Mouse (Mus musculus): ENCODE measurements at regions not wholly inside any gene's neighbourhood (a gene's known extent, or its start where the extent isn't known, plus 50 kb on each side); places are given as distances from the start of the nearest gene placed in this dataset.

DNA sequence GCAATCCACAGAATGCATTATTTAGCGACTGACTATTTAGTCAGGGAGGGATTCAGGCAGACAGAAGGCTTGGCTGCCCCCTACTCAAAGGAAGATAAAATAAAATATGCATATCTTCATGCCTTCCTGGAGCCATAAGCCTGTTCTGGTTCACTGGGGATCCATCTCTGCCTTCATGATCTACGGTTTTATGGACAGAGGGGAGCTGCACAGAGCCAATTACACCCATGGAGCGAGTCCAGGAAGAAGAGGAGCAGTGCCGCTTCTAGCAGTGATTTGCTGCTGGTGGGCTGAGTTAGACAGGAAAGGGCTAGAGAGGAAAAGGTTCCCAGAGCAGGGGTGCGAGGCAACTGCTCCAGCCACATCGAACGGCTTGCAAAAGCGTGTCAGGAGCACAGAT is 248.2 kb upstream of the Camk1g start:
- ATAC-seq (ENCODE audit: low FRiP score, low read depth) = no peak
- H3K4me2 ChIP-seq (replicated peaks) = no peak overlapping the region
- 81% methylated on average over 8 of the region's 8 CpGs for WGBS
- H3K9ac ChIP-seq (replicated peaks) = no peak overlapping the region
- H3K36me3 ChIP-seq = no peaks in the 10 kb centered on the region
- H3K4me3 ChIP-seq = no peak overlapping the region
- H3K27ac ChIP-seq (replicated peaks) = no peak overlapping the region
- H3K9me3 ChIP-seq = no peaks in the 10 kb centered on the region
- no peaks in the 10 kb centered on the region for H3K27me3 ChIP-seq
- no peaks in the 10 kb centered on the region for H3K4me1 ChIP-seq

- Histone ChIP-seq H3K9ac (replicated peaks) (no peak overlapping the region), H3K27me3 (no peaks in the 10 kb centered on the region), H3K36me3 (no peaks in the 10 kb centered on the region), H3K4me2 (replicated peaks) (no peak overlapping the region), H3K4me1 (no peaks in the 10 kb centered on the region), H3K4me3 (no peak overlapping the region), H3K27ac (replicated peaks) (no peak overlapping the region), H3K9me3 (no peaks in the 10 kb centered on the region)
- no peak for ATAC-seq (ENCODE audit: low FRiP score, low read depth)
- WGBS = 77% methylated on average over 4 of the region's 4 CpGs
Measured at GRCm38 (mm10) chr1:193610471-193610870, 240.4 kb upstream of the Camk1g start.

GRCm38 (mm10) chr1:193599895-193600294 is 229.8 kb upstream of the Camk1g start:
- Histone ChIP-seq H3K4me3 (no peak overlapping the region), H3K4me2 (replicated peaks) (no peak overlapping the region), H3K36me3 (no peaks in the 10 kb centered on the region), H3K9me3 (no peaks in the 10 kb centered on the region), H3K4me1 (no peaks in the 10 kb centered on the region), H3K9ac (replicated peaks) (no peak overlapping the region), H3K27me3 (no peaks in the 10 kb centered on the region), H3K27ac (replicated peaks) (no peak overlapping the region)
- WGBS = 81% methylated on average over 4 of the region's 4 CpGs
- ATAC-seq (ENCODE audit: low FRiP score, low read depth) = no peak

DNA sequence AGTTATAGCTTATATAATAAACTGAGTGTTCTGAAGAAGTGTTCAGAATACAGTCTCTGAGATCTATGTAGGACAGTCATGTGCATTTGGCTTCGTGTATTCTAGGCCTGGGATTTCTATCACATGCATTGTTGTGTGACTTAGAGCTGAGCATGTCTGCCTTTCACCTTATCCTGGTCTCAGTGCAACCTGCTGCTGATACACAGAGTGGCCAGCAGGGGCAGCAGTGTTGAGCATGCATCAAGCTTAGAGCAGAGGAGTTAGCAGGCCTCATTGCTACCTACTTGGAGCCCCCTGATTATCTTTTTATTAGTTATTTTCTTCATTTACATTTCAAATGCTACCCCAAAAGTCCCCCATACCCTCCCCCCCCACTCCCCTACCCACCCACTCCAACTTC is 229.1 kb upstream of the Camk1g start:
- no peak for ATAC-seq (ENCODE audit: low FRiP score, low read depth)
- Histone ChIP-seq H3K4me3 (no peak overlapping the region), H3K36me3 (no peaks in the 10 kb centered on the region), H3K27ac (replicated peaks) (no peak overlapping the region), H3K9ac (replicated peaks) (no peak overlapping the region), H3K27me3 (no peaks in the 10 kb centered on the region), H3K4me1 (no peaks in the 10 kb centered on the region), H3K4me2 (replicated peaks) (no peak overlapping the region), H3K9me3 (no peaks in the 10 kb centered on the region)
- WGBS = 40% methylated on average over 1 of the region's 1 CpGs

DNA sequence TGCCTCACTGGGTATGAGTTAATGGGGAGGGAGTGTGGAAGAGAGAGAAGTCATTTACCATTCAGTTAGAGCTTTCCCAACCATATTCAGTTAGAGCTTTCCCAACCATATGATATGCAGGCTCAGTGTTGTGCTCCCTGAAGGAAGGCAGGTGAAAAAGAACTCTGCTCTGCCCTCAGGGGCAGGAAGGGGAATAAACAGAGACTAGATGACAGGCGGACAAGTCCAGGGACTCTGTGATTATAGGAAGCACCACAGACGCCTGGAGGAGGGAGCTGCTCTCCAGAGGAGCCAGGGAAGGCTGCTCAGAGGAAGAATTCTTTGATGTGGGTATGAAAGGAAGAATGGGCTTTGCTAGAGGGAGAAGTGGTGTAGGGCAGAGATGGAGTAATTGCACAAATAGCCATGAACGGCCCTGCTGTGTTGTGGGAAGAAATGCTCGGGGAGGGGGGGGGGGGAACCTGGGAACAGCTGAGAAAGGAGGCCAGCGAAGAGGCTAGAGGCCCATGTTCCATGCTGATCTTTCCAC is 220.3 kb upstream of the Camk1g start:
- 12% methylated on average over 5 of the region's 5 CpGs for WGBS
- ATAC-seq (ENCODE audit: low FRiP score, low read depth) = 0 out of 2 replicates have a peak, but pooled peaks have one; percentile 44
- Histone ChIP-seq H3K36me3 (no peaks in the 10 kb centered on the region), H3K4me2 (replicated peaks) (no peak overlapping the region), H3K9me3 (no peaks in the 10 kb centered on the region), H3K9ac (replicated peaks) (no peak overlapping the region), H3K27ac (replicated peaks) (peak overlapping the region; percentile 65), H3K27me3 (no peaks in the 10 kb centered on the region), H3K4me3 (no peak overlapping the region), H3K4me1 (peaks cover 39% of the 10 kb centered on the region)

DNA sequence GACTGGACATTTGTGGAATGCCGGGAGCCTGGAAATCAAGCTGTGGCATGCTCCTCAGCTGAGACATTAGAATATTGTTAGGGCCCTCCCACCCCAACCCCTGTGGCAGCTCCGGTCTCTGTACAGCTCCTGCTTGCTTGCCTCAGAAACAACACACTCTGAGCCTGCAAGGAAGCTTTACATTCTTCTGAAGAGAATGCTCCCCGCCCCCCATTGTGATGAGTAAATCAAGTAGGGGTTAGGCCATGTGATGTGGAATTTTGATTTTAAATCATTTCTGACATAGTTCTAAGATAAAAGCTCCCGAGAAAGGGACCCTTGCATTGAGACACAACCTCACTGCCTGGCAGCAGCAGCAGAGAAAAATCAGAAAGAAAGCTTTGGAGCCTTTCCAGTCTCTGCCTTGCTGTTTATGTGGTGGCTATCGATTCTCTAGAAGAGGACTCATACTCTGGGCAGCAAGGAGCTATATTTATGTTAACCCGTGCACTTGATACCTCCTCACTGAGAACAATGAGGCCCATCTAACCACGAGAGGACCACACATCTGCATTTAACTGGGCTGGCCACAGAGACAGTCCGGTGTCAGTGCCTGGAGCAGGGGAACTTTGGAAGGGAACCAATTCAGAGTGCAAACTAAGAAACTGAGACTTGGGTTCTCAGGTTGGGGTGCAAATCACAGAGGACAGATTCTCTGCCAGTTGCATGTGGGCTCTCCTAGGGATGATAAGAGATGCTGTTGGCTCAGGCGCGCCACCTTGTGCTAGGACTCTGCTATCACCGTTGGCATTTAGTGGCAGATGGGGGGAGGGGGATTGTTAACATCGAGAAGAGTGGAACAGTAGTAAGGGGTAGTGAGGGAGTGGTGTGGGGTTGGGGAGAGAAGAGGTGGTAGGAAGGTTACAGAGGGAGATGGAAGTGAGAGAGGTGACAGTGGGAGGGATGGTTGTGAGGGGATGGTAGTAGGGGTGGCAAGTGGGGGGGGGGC is 218.7 kb upstream of the Camk1g start:
- WGBS = 22% methylated on average over 12 of the region's 12 CpGs
- no peak overlapping the region for H3K27ac ChIP-seq (replicated peaks)
- no peak overlapping the region for H3K9ac ChIP-seq (replicated peaks)

DNA sequence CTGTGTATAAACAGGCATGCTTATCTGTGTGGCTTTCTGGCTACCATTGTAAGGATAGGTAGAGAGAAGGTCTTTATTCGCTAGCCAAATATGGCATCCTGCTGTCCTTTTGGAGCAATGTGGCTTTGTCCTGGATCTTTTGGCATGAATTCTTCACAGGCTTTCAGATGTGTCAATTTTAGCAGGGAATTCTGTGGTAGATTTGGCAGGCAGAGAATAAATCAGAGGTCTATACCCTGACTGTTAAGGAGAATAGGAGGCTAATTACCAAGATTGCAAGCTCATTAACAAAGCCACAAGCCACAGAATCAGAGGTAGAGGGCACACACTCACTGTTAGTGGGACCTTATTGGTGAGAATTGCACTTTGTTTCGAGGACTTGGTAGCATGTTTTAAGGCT is 217.2 kb upstream of the Camk1g start:
- no peaks in the 10 kb centered on the region for H3K9me3 ChIP-seq
- peaks cover 39% of the 10 kb centered on the region for H3K4me1 ChIP-seq
- H3K9ac ChIP-seq (replicated peaks) = no peak overlapping the region
- 80% methylated on average over 2 of the region's 2 CpGs for WGBS
- H3K4me2 ChIP-seq (replicated peaks) = no peak overlapping the region
- no peaks in the 10 kb centered on the region for H3K27me3 ChIP-seq
- no peaks in the 10 kb centered on the region for H3K36me3 ChIP-seq
- no peak for ATAC-seq (ENCODE audit: low FRiP score, low read depth)
- no peak overlapping the region for H3K4me3 ChIP-seq
- no peak overlapping the region for H3K27ac ChIP-seq (replicated peaks)

More for the DNA sequence above, 218.7 kb upstream of the Camk1g start:
- no peak overlapping the region for H3K4me2 ChIP-seq (replicated peaks)
- H3K9me3 ChIP-seq = no peaks in the 10 kb centered on the region
- H3K27me3 ChIP-seq = no peaks in the 10 kb centered on the region
- no peak overlapping the region for H3K4me3 ChIP-seq
- H3K36me3 ChIP-seq = no peaks in the 10 kb centered on the region
- H3K4me1 ChIP-seq = peaks cover 39% of the 10 kb centered on the region
- ATAC-seq (ENCODE audit: low FRiP score, low read depth) = peak; percentile 72

- H3K4me2 ChIP-seq (replicated peaks) = no peak overlapping the region
- H3K27ac ChIP-seq (replicated peaks) = no peak overlapping the region
- H3K4me3 ChIP-seq = no peak overlapping the region
- H3K36me3 ChIP-seq = no peaks in the 10 kb centered on the region
- no peaks in the 10 kb centered on the region for H3K27me3 ChIP-seq
- peaks cover 39% of the 10 kb centered on the region for H3K4me1 ChIP-seq
- ATAC-seq (ENCODE audit: low FRiP score, low read depth) = no peak
- 88% methylated on average over 6 of the region's 6 CpGs for WGBS
- no peak overlapping the region for H3K9ac ChIP-seq (replicated peaks)
- H3K9me3 ChIP-seq = no peaks in the 10 kb centered on the region
Measured at GRCm38 (mm10) chr1:193586896-193587295, 216.8 kb upstream of the Camk1g start.

DNA sequence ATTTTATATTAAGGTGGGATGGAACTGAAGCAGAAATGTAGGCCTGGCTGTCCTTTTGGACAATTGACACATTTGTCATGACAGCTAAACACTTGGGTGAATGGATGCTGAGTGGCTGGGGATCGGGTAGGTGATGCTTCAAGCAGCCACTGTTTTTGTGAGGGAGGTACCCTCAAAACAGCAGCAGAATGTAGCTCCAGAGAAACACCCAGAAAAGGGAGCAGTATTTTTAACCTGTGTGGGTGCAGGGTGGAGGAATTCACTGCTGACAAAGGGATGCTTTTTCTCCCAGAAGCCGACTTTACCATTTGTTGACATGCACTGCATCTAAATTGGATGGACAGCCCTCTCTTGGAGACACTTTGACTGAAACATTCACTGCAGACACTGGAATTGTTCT is 213.7 kb upstream of the Camk1g start:
- no peak overlapping the region for H3K9ac ChIP-seq (replicated peaks)
- H3K36me3 ChIP-seq = no peaks in the 10 kb centered on the region
- no peak for ATAC-seq (ENCODE audit: low FRiP score, low read depth)
- peaks cover 18% of the 10 kb centered on the region for H3K4me1 ChIP-seq
- H3K4me2 ChIP-seq (replicated peaks) = no peak overlapping the region
- H3K27me3 ChIP-seq = no peaks in the 10 kb centered on the region
- H3K4me3 ChIP-seq = no peak overlapping the region
- H3K9me3 ChIP-seq = no peaks in the 10 kb centered on the region
- no peak overlapping the region for H3K27ac ChIP-seq (replicated peaks)
- WGBS = 66% methylated on average over 2 of the region's 2 CpGs

DNA sequence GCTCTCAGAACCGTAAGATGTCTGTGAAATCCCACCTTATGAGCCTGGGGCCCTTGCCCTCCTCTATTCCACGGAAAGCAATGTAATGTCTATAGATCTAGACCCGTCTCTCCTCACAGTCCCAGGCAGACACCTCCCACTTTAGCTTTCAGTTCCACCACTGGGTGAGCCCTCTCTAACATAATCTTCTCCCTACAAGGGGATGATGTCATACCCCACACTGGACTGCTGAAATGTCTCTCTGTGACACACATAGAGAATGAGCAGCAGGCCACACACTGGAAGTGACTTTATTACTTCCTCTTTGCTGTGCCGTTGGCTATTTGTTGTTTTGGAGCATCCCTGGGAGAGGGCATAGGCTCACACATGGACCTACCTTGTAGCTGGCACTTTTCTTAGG is 210.3 kb upstream of the Camk1g start:
- H3K4me2 ChIP-seq (replicated peaks) = no peak overlapping the region
- no peaks in the 10 kb centered on the region for H3K9me3 ChIP-seq
- peaks cover 8% of the 10 kb centered on the region; the same call in 1 of the 2 replicates for H3K4me1 ChIP-seq
- WGBS = 80% methylated on average over 4 of the region's 4 CpGs
- H3K27ac ChIP-seq (replicated peaks) = no peak overlapping the region
- no peak for ATAC-seq (ENCODE audit: low FRiP score, low read depth)
- no peak overlapping the region for H3K4me3 ChIP-seq
- no peaks in the 10 kb centered on the region for H3K27me3 ChIP-seq
- no peaks in the 10 kb centered on the region for H3K36me3 ChIP-seq
- H3K9ac ChIP-seq (replicated peaks) = no peak overlapping the region

- no peaks in the 10 kb centered on the region for H3K27me3 ChIP-seq
- H3K9me3 ChIP-seq = no peaks in the 10 kb centered on the region
- no peak overlapping the region for H3K4me3 ChIP-seq
- H3K27ac ChIP-seq (replicated peaks) = no peak overlapping the region
- ATAC-seq (ENCODE audit: low FRiP score, low read depth) = no peak
- 38% methylated on average over 3 of the region's 3 CpGs for WGBS
- H3K9ac ChIP-seq (replicated peaks) = no peak overlapping the region
- no peaks in the 10 kb centered on the region for H3K36me3 ChIP-seq
- H3K4me2 ChIP-seq (replicated peaks) = no peak overlapping the region
- peaks cover 8% of the 10 kb centered on the region; the same call in 1 of the 2 replicates for H3K4me1 ChIP-seq
Measured at GRCm38 (mm10) chr1:193579671-193580070, 209.6 kb upstream of the Camk1g start.

DNA sequence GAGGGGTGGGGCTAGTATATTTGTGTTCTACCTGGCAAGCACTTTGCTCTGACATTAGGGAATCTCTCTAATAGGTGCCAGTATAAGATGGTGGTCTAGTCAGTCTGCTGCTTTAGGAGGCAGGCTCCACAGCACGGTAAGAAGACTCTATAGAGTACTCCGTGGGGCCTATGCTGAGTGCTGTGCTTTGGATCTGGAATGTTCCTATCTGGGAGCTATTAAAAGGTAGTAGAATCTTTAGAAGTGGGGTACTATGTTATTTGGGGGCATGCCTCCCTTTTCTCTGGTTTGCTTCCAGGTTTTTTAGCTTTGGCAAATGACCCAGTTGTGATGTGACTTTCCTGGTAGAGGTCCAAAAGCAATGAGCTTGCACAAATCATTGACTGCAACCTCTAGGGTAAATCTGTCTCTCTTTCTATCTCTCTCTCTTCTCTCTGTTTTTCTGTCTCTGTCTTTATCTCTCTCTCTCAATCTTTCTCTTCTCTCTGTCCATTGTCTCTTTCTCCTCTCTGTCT is 208.6 kb upstream of the Camk1g start:
- Histone ChIP-seq H3K4me2 (replicated peaks) (no peak overlapping the region), H3K36me3 (no peaks in the 10 kb centered on the region), H3K4me3 (no peak overlapping the region), H3K9me3 (no peaks in the 10 kb centered on the region), H3K9ac (replicated peaks) (no peak overlapping the region), H3K27me3 (peaks cover 4% of the 10 kb centered on the region), H3K27ac (replicated peaks) (no peak overlapping the region), H3K4me1 (peaks cover 8% of the 10 kb centered on the region; the same call in 1 of the 2 replicates)
- ATAC-seq (ENCODE audit: low FRiP score, low read depth) = no peak
- WGBS = 93% methylated on average over 2 of the region's 2 CpGs

Measured in midbrain, embryonic 12.5 days (tissue).